Mouse (Mus musculus) lung, postnatal 0 days (tissue): ENCODE results near the gene Syngr2.

Source experiments
- CTCF ChIP-seq: IDR thresholded peaks from 2 replicates; pipeline ENCODE4 v1.5.1; 2016; ENCODE audit warnings: antibody characterized with exemption, mild to moderate bottlenecking
- EP300 ChIP-seq: IDR thresholded peaks from 2 replicates; pipeline ENCODE4 v1.6.1; 2016; ENCODE audit warnings: antibody characterized with exemption, mild to moderate bottlenecking, control low read depth

GRCm38 (mm10) chr11:117844997-117845396 lies 35.5 kb downstream of the Syngr2 start:
- TF ChIP-seq CTCF (no peak), EP300 (no peak)
